Mouse (Mus musculus) gastrocnemius, adult 18-20 months (tissue): ENCODE data around the gene Tfpt. TPM values are rescaled to one million over a fixed set of nuclear protein-coding genes. Genes with fewer than 3 reads are reported as not detected.

ENCODE experiments used
- DNase-seq: peaks from one replicate; pipeline ENCODE4 v3.0.0; 2021; ENCODE audit warnings: low spot score
- long read RNA-seq, 2 experiments: library from polyadenylated mRNA; stranded (forward); transcript quantifications; one replicate each; pipeline ENCODE4 v2.0.0; 2021
- total RNA-seq, 2 experiments: library from RNA; stranded (reverse); gene quantifications; 2 replicates each; pipeline ENCODE4 v1.2.3; 2021

The Tfpt gene
- 10 to 100 TPM; 14.9 to 16.0 TPM for total RNA-seq
- long read RNA-seq, experiment 1, transcript Tfpt-204 (6 exons, 1,091 nt) = major isoform, 5 of 12 reads
- long read RNA-seq, experiment 1, transcript Tfpt-202 (6 exons, 1,166 nt) = major isoform, 5 of 12 reads
- long read RNA-seq, experiment 1, partial matches to known transcripts = 2 of 12 reads
- long read RNA-seq, experiment 1, other reads (novel, unspliced or antisense) = 0 of 12 reads
- long read RNA-seq, experiment 2, transcript Tfpt-204 (6 exons, 1,091 nt) = major isoform, 6 of 15 reads
- long read RNA-seq, experiment 2, partial matches to known transcripts = 3 of 15 reads
- long read RNA-seq, experiment 2, other reads (novel, unspliced or antisense) = 2 of 15 reads

DNA sequence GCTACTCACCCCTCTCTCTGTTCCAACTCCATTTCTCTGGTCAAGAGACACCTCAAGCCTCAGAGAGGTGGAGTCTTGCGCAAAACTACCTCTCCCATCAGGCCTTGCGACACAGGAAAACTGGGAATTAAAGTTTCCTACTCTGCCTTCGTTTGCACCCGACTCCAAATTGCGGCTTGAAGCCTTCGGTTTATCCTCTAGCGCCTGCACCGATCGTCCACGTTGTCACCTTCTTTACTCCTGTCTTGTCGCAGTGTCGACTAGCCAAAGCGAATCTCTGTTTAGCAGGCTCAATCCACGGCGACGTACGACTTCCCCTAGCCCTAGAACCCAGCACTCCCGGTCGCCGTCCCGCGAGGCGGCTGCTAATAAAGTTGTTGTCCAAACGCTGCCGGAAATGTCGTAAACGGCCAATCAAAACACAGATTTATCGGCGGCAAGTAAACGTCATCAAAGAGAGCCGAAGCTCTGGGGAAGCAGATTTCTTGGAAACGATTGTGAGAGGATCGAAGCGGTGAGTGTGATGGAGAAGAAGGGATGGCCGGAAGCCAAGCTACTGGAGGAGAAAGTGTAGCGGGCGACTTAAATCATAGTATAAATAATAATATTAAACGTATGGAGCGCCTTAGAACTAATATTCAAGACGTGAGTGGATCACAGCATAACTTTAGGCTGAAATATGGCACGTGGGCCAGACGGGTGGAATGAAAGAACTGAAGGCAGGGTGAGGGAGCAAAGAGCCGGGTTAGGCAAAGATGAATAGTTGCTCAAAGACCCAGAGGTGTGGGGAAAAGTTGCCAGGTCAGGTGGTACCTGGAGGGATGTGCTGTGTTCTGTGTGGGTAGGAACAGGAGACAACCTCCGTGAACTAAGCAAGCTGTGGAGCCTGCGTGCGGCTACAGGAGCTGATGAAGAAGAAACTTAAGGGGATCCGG is at the start of gene Tfpt, which contains the start of gene Prpf31:
Tfpt (minus strand) TSS at position 387 of the 935 bp plus-strand sequence.
Prpf31 (plus strand) TSS at position 443 of the 935 bp plus-strand sequence.
- peak; percentile 95 for DNase-seq

GRCm38 (mm10) chr7:3677342-3677741 is 47.6 kb upstream of the Tfpt start, which contains the start of gene Tmc4:
TSS of gene Tmc4 (minus strand) at chr7:3677553.
- DNase-seq = no peak

DNA sequence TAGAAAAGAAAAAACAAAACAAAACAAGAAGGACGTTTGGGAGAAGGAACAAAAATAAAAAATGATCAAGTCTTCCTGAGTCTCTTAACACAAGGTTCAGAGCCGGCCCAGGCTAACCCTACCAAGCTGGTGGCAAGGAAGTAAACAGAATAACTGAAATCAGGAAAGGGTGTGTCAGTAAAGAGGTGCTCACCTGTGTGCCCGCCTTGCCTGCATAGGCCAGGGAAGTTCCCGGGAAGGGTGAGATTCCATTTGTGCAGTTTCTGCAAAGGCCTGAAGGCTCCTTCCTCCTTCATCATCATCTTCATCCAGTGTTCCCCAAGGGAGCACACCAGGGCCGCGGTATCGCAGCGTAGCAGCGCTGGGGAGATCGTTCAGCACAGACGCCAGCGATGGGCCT is 46.6 kb upstream of the Tfpt start:
- DNase-seq = no peak

DNA sequence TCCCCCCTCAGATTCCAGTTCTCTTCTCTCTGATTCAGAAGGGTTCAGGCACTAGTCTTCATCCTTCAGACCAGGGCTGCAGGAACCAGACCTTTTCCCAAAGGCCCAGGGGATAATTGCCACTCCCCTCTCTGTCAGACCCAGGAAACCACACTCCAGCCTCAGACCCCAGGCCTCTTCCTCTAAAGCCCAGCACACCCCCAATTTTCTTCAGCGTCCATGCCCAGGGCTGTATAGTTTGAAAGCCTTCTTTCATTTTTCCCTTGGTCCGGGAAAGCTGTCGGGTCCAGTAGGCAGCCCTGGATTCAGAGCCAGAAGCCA is 45.5 kb upstream of the Tfpt start:
- DNase-seq = no peak

DNA sequence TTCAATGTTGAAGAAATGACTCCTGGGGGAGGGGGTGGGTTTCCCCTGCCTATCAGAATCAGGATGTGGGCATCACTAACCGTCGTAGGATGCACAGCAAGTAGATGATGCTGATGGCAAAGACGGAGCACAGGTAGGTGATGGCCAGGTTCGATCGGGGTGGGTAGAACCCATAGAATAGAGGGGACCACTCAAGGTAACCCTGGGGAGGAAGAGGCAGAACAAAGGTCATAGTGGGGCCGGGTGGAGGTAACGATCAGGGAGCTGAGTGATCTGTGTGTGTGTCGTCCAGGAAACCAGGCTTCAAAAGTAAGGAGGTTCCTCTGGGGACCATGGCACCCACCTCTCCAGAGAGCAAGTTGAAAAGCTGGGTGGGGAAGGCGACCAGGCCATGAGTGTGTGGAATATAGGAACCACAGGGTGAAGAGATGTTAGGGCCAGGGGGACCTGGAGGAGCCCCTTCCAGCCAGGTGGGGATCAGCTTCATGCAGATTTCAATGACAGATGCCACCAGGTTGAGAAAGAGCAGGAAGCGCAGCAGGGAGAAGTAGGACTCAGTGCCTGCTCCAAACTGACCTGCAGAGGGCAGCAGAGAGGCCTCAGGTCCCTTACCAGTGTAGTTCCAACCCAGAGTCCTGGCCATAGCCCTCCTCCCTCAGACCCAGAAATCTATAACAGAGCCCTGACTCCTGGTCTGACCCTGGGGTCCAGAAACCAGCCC is 44.9 kb upstream of the Tfpt start:
- DNase-seq = peak; percentile 78

DNA sequence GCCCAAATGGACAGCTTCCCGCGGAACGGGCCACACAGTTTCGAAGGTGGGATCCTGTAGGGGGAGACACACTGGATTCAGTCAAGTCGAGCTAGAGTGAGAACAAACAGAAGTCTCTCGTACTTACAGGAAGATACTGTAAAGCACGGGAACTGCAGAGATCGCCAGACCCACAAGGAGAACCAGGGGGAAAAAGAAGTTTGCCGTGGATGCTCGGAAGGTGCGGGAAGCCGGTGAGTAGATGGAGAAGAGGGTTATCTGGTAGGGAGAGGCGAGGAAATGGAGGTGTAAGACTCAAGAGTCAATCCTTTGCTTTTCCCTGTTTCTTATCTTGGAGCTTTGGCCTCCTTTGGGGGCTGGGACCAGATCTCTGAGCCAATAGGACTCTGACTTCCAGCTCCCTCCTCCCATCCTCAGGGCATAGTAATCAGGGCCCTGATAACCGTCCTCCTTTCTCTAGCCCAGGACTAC is 37.2 kb upstream of the Tfpt start:
- DNase-seq = no peak

- DNase-seq = peak; percentile 99
Observed at GRCm38 (mm10) chr7:3665215-3666114, 35.7 kb upstream of the Tfpt start, which contains the start of gene Leng1. TSS of gene Leng1 (minus strand) at chr7:3665840.

DNA sequence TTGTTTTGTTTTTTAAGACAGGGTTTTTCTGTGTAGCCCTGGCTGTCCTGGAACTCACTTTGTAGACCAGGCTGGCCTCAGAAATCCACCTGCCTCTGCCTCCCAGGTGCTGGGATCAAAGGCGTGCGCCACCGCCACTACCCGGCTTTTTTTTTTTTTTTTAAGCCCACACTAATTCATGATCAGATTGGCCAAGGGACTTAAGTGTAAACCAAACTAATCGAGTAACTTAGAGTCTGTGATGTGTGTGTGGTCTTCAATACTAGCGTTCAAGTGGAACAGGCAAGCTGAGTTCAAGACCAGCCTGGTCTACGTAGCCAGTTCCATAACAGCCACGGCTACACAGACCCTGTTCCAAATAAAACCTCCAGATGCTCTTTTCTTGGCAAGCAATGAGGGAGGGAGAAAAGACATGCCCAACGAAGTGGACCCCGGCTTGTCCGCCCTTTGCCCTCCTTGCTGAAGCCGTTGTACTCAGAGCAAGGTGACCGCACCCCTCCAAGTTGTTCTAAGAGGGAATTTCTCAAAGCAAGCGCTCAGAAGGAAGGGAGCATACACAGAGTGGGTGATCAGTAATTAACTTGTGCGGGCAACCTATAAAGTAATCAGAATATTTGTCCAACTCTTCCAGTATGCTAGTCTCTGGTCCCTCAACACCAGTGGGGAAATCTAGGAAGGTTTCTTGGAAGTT is 34.9 kb upstream of the Tfpt start:
- DNase-seq = no peak

- DNase-seq = no peak
Observed at GRCm38 (mm10) chr7:3658578-3658977, 28.8 kb upstream of the Tfpt start.

- DNase-seq = no peak
Observed at GRCm38 (mm10) chr7:3656966-3657365, 27.2 kb upstream of the Tfpt start.

DNA sequence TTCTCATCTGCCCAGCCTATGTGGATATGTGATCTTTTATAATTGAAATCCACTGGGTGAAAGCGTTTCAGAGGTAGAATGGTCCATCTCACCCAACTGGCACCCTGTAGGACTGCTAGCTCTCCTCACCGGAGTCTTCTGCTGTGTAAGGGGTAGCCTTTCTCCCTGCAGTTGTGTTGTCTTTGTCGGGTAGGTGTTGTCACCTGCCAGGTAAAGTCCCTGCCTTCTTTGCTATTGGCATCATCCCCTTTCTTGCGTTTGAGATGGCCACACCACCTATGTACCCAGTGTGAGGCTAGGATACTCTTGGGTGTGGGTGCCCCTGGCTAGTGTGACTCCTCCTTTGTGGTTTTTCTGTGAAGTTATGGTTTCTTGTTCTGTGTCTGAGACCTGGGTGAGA is 16.9 kb upstream of the Tfpt start:
- no peak for DNase-seq

DNA sequence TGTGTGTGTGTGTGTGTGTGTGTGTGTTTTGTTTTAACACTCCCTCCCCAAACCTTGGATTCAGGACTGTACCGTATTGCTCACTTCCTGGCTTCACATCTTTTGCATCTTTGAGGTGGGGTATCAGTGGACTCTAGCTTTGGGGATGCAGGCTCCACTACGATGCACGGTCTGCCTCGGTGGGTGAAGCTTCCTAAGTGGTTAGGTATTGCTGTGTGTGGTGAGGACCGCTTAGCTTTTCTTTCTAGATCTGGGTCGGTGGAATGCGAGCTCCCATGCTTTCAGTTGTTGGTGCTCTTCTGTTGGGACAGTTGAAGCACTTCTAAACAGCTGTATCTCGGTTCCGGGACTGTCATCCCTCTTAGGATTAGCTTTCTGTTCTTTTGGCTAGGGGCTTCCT is 16.5 kb upstream of the Tfpt start:
- no peak for DNase-seq

DNA sequence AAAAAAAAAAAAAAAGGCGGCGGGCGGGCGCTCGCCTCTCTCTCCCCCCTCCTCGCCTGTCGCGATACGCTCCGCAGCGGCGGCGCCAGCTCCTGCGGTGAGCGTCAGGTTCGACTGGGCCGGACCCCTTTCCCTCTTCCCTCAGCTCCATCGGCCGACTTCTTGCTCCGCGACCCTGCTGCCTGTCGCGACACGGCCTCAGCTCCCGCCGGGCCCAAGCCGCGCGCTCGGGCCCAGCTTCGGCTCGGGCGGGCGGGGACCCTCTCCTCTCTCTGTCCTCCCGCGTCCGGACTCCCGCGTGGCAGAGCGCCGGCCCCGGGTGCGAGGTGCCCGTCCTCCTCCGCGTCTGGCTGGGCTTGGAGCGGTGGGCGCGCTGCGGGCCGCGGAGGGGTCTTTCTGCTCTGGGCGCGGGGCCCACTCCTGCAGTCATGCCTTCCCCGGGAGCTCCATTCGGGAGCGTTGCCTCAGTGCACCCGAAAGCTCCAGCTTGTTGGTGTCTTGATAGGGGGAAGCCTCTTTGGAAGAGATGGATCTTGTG is 15.8 kb upstream of the Tfpt start:
- DNase-seq = peak; percentile 14

- peak; percentile 99 for DNase-seq
Observed at GRCm38 (mm10) chr7:3644672-3645487, 15.2 kb upstream of the Tfpt start, which contains the start of gene Cnot3. TSS of gene Cnot3 (plus strand) at chr7:3645268.

- DNase-seq = no peak
Observed at GRCm38 (mm10) chr7:3644348-3644671, 14.6 kb upstream of the Tfpt start.

- DNase-seq = no peak
Observed at GRCm38 (mm10) chr7:3643843-3644242, 14.1 kb upstream of the Tfpt start.

DNA sequence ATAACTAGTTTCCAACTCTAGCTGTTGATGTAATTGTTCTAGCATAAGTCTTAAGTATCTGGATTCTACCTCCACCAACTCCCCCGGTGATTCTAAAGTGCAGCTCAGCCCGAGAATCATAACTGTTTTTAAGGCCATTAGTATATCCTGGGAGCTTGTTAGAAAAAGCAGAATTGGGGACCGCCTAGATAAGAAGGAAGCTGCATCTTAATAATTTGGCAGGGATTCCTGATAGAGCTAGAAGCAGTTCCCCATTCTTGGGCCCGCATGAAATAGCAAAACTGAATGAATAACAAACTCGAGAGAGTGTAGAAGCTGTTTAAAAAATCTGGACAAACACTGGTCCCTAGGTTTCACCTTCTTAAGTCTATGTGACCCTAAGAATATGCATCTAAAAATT is 13.7 kb upstream of the Tfpt start:
- no peak for DNase-seq

DNA sequence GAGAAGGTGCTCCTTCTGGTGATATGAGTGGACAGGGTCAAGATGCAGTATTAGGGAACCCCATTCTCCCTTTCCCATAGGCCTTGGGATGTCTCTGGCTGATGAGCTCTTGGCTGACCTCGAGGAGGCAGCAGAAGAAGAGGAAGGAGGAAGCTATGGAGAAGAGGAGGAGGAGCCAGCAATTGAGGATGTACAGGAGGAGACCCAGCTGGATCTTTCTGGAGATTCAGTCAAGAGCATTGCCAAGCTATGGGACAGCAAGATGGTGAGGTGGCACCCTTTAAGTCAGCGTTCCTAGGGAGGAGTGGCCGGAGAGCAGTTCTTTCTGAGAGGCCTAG is 718 bp upstream of the Tfpt start:
- DNase-seq = no peak

GRCm38 (mm10) chr7:3629030-3629429 is 699 bp downstream of the Tfpt start:
- no peak for DNase-seq
